Mouse (Mus musculus) embryonic facial prominence, embryonic 13.5 days (tissue): ENCODE measurements around the gene Tango6. TPM values are rescaled to one million over a fixed set of nuclear protein-coding genes. Genes with fewer than 3 reads are reported as not detected.

ENCODE experiments used
- ATAC-seq: fragments of 200-750 bp; cut with Nextera tagmentation; 2 replicates; pipeline ENCODE4 v1.8.0; 2017; ENCODE audit warnings: low read depth; ENCODE audit not compliant: insufficient number of reproducible peaks, insufficient read depth, low FRiP score, low TSS enrichment
- H3K27ac ChIP-seq: fragments of 300-500 bp; sonication (generic); 2 replicates; pipeline ENCODE4 v1.5.1; 2015; ENCODE audit warnings: moderate library complexity, mild to moderate bottlenecking, inconsistent platforms
- H3K27me3 ChIP-seq: fragments of 300-500 bp; sonication (generic); 2 replicates; pipeline ENCODE4 v1.6.1; 2015; ENCODE audit warnings: mild to moderate bottlenecking, inconsistent platforms
- H3K36me3 ChIP-seq: fragments of 300-500 bp; sonication (generic); 2 replicates; pipeline ENCODE4 v1.6.1; 2015; ENCODE audit warnings: mild to moderate bottlenecking, inconsistent platforms
- H3K4me1 ChIP-seq: fragments of 300-500 bp; sonication (generic); 2 replicates; pipeline ENCODE4 v1.6.1; 2015; ENCODE audit warnings: inconsistent platforms
- H3K4me2 ChIP-seq: fragments of 300-500 bp; sonication (generic); 2 replicates; pipeline ENCODE4 v1.6.1; 2015; ENCODE audit warnings: moderate library complexity, mild to moderate bottlenecking, inconsistent platforms
- H3K4me3 ChIP-seq: fragments of 300-500 bp; sonication (generic); 2 replicates; pipeline ENCODE4 v1.5.1; 2015; ENCODE audit warnings: mild to moderate bottlenecking, inconsistent platforms
- H3K9ac ChIP-seq: fragments of 300-500 bp; sonication (generic); 2 replicates; pipeline ENCODE4 v1.6.1; 2015; ENCODE audit warnings: mild to moderate bottlenecking, inconsistent platforms
- H3K9me3 ChIP-seq: fragments of 300-500 bp; sonication (generic); 2 replicates; pipeline ENCODE4 v1.6.1; 2016; ENCODE audit warnings: inconsistent platforms
- WGBS: fragments of 180-500 bp; shearing (Covaris S2); methylation state at CpG from one replicate; pipeline ENCODE4 v1.1.7; 2015; ENCODE audit warnings: mixed read lengths; 5-methylcytosine and 5-hydroxymethylcytosine counted together
- polyA plus RNA-seq: library from polyadenylated mRNA; unstranded; fragments of >200 nt; fragmentation: Nextera tagmentation; extraction: Ambion mirVana; gene quantifications from 2 replicates; pipeline ENCODE4 v1.2.1, GENCODE M21; 2015

Tango6 gene
- polyA plus RNA-seq, 1 experiment from 2014 or later: 11.5 TPM

GRCm38 (mm10) chr8:106727241-106727835 lies 44.5 kb downstream of the Tango6 start:
- 36% methylated on average over 16 of the region's 16 CpGs for WGBS
- H3K27ac ChIP-seq: no peak overlapping the region
- peaks cover 11% of the 10 kb centered on the region for H3K4me1 ChIP-seq
- no peak overlapping the region for H3K4me3 ChIP-seq
- H3K36me3 ChIP-seq: peaks cover 14% of the 10 kb centered on the region
- ATAC-seq: no peak
- H3K4me2 ChIP-seq: no peak overlapping the region
- no peaks in the 10 kb centered on the region; the same call in 1 of the 2 replicates for H3K9me3 ChIP-seq
- H3K27me3 ChIP-seq: no peaks in the 10 kb centered on the region
- H3K9ac ChIP-seq: 0 out of 2 replicates have a peak overlapping the region, but pooled peaks have one; percentile 32

GRCm38 (mm10) chr8:106727889-106728288 lies 45.0 kb downstream of the Tango6 start:
- 55% methylated on average over 1 of the region's 1 CpGs for WGBS
- H3K9me3 ChIP-seq: no peaks in the 10 kb centered on the region; the same call in 1 of the 2 replicates

GRCm38 (mm10) chr8:106732921-106733320 lies 50.1 kb downstream of the Tango6 start:
- peaks cover 10% of the 10 kb centered on the region; the same call in 1 of the 2 replicates for H3K36me3 ChIP-seq
- H3K4me2 ChIP-seq: no peak overlapping the region
- H3K4me1 ChIP-seq: peaks cover 35% of the 10 kb centered on the region
- no peaks in the 10 kb centered on the region for H3K27me3 ChIP-seq
- no peaks in the 10 kb centered on the region for H3K9me3 ChIP-seq
- WGBS: 58% methylated on average over 5 of the region's 5 CpGs
- no peak overlapping the region for H3K4me3 ChIP-seq
- no peak for ATAC-seq
- H3K27ac ChIP-seq: no peak overlapping the region
- no peak overlapping the region for H3K9ac ChIP-seq

More at GRCm38 (mm10) chr8:106727889-106728288, 45.0 kb downstream of the Tango6 start:
- H3K4me1 ChIP-seq: peaks cover 11% of the 10 kb centered on the region
- no peak for ATAC-seq
- peaks cover 14% of the 10 kb centered on the region for H3K36me3 ChIP-seq
- H3K9ac ChIP-seq: no peak overlapping the region
- no peak overlapping the region for H3K4me3 ChIP-seq
- H3K27me3 ChIP-seq: no peaks in the 10 kb centered on the region
- no peak overlapping the region for H3K4me2 ChIP-seq
- H3K27ac ChIP-seq: no peak overlapping the region

GRCm38 (mm10) chr8:106733703-106734102 lies 50.8 kb downstream of the Tango6 start:
- WGBS: 54% methylated on average over 3 of the region's 3 CpGs
- no peak for ATAC-seq
- no peak overlapping the region for H3K9ac ChIP-seq

GRCm38 (mm10) chr8:106734222-106734621 lies 51.4 kb downstream of the Tango6 start:
- ATAC-seq: no peak

More at GRCm38 (mm10) chr8:106733703-106734102, 50.8 kb downstream of the Tango6 start:
- H3K4me3 ChIP-seq: no peak overlapping the region
- H3K4me1 ChIP-seq: peaks cover 40% of the 10 kb centered on the region
- H3K9me3 ChIP-seq: no peaks in the 10 kb centered on the region
- no peaks in the 10 kb centered on the region for H3K27me3 ChIP-seq
- no peak overlapping the region for H3K27ac ChIP-seq
- peaks cover 13% of the 10 kb centered on the region; the same call in 1 of the 2 replicates for H3K36me3 ChIP-seq
- H3K4me2 ChIP-seq: no peak overlapping the region

GRCm38 (mm10) chr8:106736861-106737662 lies 54.2 kb downstream of the Tango6 start:
- H3K36me3 ChIP-seq: peaks cover 30% of the 10 kb centered on the region
- peak overlapping the region; percentile 39; the same call in 1 of the 2 replicates for H3K27ac ChIP-seq
- H3K9ac ChIP-seq: no peak overlapping the region
- peaks cover 33% of the 10 kb centered on the region for H3K4me1 ChIP-seq
- H3K27me3 ChIP-seq: no peaks in the 10 kb centered on the region
- no peak overlapping the region for H3K4me3 ChIP-seq
- no peaks in the 10 kb centered on the region for H3K9me3 ChIP-seq
- no peak for ATAC-seq
- 58% methylated on average over 13 of the region's 13 CpGs for WGBS
- no peak overlapping the region for H3K4me2 ChIP-seq

More at GRCm38 (mm10) chr8:106734222-106734621, 51.4 kb downstream of the Tango6 start:
- peaks cover 40% of the 10 kb centered on the region for H3K4me1 ChIP-seq
- H3K9me3 ChIP-seq: no peaks in the 10 kb centered on the region
- H3K27me3 ChIP-seq: no peaks in the 10 kb centered on the region
- no peak overlapping the region for H3K4me2 ChIP-seq
- H3K4me3 ChIP-seq: no peak overlapping the region
- no peak overlapping the region for H3K9ac ChIP-seq
- peaks cover 16% of the 10 kb centered on the region for H3K36me3 ChIP-seq
- no peak overlapping the region for H3K27ac ChIP-seq

GRCm38 (mm10) chr8:106737846-106738245 lies 55.0 kb downstream of the Tango6 start:
- H3K36me3 ChIP-seq: peaks cover 37% of the 10 kb centered on the region
- H3K4me2 ChIP-seq: no peak overlapping the region
- H3K4me1 ChIP-seq: peaks cover 33% of the 10 kb centered on the region
- H3K4me3 ChIP-seq: no peak overlapping the region
- H3K27ac ChIP-seq: no peak overlapping the region; the same call in 1 of the 2 replicates
- H3K9me3 ChIP-seq: no peaks in the 10 kb centered on the region
- H3K9ac ChIP-seq: no peak overlapping the region
- 55% methylated on average over 2 of the region's 2 CpGs for WGBS
- no peak for ATAC-seq
- H3K27me3 ChIP-seq: no peaks in the 10 kb centered on the region

- Histone ChIP-seq H3K9ac (no peak overlapping the region), H3K27ac (no peak overlapping the region), H3K9me3 (no peaks in the 10 kb centered on the region), H3K4me2 (no peak overlapping the region), H3K4me1 (peaks cover 9% of the 10 kb centered on the region; the same call in 1 of the 2 replicates), H3K36me3 (peaks cover 41% of the 10 kb centered on the region), H3K27me3 (no peaks in the 10 kb centered on the region), H3K4me3 (no peak overlapping the region)
- no peak for ATAC-seq
- WGBS: 92% methylated on average over 10 of the region's 10 CpGs
These were observed 59.5 kb downstream of the Tango6 start for GRCm38 (mm10) chr8:106742321-106742720.

- 94% methylated on average over 1 of the region's 1 CpGs for WGBS
- Histone ChIP-seq H3K9me3 (no peaks in the 10 kb centered on the region), H3K9ac (no peak overlapping the region), H3K4me1 (0 out of 2 replicates have a peak, but pooled peaks cover 3% of the 10 kb centered on the region), H3K4me2 (no peak overlapping the region), H3K27ac (no peak overlapping the region), H3K36me3 (peaks cover 44% of the 10 kb centered on the region), H3K27me3 (no peaks in the 10 kb centered on the region), H3K4me3 (no peak overlapping the region)
- no peak for ATAC-seq
These were observed 60.5 kb downstream of the Tango6 start for GRCm38 (mm10) chr8:106743361-106743760.

GRCm38 (mm10) chr8:106753436-106753835 lies 70.6 kb downstream of the Tango6 start:
- Histone ChIP-seq H3K4me3 (no peak overlapping the region), H3K9me3 (no peaks in the 10 kb centered on the region), H3K9ac (no peak overlapping the region), H3K27me3 (no peaks in the 10 kb centered on the region), H3K4me1 (peaks cover 3% of the 10 kb centered on the region; the same call in 1 of the 2 replicates), H3K27ac (no peak overlapping the region), H3K36me3 (0 out of 2 replicates have a peak, but pooled peaks cover 4% of the 10 kb centered on the region), H3K4me2 (no peak overlapping the region)
- WGBS: 57% methylated on average over 3 of the region's 3 CpGs
- ATAC-seq: no peak

GRCm38 (mm10) chr8:106761317-106761716 lies 78.4 kb downstream of the Tango6 start:
- 11% methylated on average over 4 of the region's 4 CpGs for WGBS

More at GRCm38 (mm10) chr8:106761317-106761716, 78.4 kb downstream of the Tango6 start:
- Histone ChIP-seq H3K4me3 (no peak overlapping the region), H3K4me1 (peaks cover 22% of the 10 kb centered on the region), H3K27me3 (no peaks in the 10 kb centered on the region), H3K9me3 (no peaks in the 10 kb centered on the region), H3K27ac (peak overlapping the region; percentile 72), H3K9ac (no peak overlapping the region), H3K36me3 (no peaks in the 10 kb centered on the region), H3K4me2 (peak overlapping the region; percentile 5; the same call in 1 of the 2 replicates)
- no peak for ATAC-seq
